Mouse (Mus musculus) ovary, postnatal 10 days (tissue): Measurements from ENCODE around the gene Mtmr10.

Experiments
- DNase-seq: peaks from one replicate; pipeline ENCODE4 v3.0.0; 2022; ENCODE audit warnings: low spot score

The Mtmr10 gene

DNA sequence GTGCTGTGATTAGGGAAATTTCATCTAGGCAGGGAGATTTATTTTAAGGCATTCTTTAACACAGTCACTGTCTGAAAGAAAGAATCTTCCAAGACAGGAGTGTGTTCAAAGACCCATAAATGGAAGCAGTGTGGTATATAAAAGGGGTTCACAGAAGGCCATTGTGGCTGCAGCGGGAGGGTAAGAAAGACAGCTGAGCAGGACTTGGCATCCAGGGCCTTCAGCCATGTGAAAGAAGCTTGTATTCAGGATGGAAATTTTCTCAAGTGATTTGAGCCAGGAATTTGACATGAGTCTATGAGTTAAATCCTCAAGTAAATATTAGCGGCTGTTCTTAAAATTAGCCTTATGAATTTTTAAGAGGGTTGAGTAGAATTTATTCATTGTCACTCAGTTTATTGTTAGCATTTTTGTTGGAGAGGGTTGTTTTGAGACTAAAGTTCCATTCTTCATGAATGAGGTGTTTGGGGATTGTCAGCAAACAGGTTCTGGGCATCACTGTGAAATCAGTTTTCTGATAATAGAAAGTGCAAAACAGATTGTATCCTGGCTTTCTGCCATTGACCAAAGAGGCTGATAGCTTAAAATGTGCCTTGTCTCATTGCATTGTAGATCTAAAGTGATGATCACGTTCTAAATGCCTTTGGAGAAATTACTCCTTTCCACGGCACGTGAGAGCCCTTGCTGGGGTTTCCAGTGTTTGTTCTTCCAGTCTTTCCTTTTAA is 9.0 kb downstream of the Mtmr10 start:
- DNase-seq, result no peak

DNA sequence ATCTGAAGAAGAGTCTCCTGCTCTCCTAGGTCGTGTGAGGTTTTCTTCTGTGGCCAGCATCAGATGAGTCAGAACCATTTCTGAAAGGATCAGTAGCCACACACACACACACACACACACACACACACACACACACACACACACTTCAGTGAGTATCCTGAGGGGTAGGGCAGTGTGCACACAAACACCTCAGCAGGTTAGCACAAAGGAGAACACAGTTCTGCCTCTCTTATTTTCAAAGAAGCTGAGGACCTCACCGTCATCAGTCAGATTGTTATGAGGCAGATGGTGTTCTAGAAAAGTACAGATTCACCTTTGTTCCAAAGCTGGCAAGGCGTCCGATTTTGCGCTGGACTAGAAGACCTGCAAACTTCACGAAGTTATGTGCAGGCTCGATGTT is 22.8 kb downstream of the Mtmr10 start:
- no peak for DNase-seq

DNA sequence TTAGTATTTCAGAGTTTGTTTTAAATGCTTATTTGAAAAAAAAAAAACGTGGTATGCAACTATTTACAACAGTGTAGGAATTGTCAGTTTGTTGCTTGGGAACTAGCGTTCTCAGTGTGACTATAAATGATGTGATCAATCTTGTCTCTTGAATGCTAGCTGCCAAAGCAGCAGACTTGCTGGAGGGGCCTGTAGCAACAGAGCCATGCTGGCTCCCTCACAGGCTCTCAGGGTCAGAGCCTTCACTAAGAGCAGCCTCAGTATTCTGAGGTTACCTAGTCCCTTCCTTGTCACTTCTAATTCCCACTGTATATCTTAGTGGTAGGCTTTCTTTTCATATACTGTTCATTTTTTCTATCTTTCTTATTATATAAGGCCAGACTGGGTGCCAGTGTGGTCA is 23.3 kb downstream of the Mtmr10 start:
- no peak for DNase-seq

DNA sequence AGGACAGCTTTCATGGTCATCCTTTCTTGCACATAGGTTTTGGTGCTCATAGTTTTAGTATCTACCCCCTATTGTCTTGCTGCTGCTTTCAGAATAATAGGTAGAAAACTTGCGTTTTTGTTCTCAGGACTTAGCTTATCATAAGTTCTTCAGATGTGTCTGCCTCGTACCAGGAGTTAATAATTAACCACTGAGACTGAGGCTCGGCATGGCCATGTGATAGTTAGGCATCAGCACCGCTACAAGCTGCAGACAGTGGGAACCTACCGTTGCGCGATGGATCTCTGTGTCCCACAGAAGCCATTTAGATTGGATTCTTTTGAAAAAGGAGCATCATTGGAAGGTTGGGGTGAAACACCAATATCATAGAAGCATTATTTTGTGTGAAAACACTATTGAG is 25.4 kb downstream of the Mtmr10 start:
- DNase-seq, result no peak

DNA sequence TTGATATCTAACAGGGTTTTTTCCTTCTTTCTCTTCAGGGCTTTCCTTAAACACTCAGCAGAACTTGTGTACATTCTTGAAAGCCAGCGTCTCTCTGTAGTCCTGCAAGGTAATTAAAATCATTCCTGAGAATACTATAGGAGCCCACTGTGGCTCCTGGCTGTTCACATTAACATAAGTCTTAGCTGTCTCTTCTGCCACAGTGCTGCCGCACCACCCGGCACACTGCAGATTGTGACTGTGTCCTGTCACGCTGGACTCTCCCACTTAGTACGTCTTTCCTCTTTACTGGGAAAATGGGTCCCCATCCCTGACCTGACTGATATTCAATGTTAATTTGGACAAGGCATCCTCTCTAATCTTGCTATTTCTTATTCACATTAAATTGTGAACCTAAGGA is 33.7 kb downstream of the Mtmr10 start:
- no peak for DNase-seq

DNA sequence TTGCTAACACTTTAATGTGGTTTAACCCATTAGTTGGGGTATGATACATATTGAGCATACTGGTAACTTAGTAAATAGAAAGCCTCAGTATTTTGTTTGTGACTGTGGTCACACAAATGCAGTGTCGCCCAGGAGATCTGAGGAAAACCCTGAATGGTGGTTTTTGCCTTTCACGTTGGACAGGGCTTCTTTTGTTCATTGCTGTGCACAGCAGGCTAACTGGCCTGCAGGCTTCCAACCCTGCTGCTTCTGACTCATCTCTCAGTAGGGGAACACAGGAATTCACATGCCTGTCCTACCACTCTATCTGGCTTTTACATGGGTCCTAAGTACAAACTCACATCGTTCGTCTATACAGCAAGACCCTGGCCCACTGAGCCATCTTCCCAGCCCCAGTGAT is 34.2 kb downstream of the Mtmr10 start:
- DNase-seq, result no peak

DNA sequence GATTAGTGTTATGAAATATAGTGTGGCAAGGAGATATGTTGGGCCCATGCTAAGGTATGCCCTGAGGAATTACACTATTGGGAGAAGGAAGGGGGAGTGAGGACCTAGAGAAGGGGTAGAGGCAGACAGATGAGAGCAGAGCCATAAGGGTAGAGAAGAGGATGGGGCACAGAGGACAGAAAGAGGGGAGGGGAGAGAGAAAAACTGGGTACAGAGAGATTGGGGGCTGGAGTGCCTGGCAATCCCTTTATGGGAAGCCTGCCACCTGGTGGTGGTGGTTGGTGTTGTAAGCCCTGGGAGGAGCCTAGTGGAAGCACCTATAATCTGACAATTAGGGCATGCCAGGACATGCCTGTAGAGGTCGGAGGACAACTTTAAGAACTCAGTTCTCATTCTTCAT is 39.4 kb downstream of the Mtmr10 start:
- DNase-seq, result peak; percentile 60

DNA sequence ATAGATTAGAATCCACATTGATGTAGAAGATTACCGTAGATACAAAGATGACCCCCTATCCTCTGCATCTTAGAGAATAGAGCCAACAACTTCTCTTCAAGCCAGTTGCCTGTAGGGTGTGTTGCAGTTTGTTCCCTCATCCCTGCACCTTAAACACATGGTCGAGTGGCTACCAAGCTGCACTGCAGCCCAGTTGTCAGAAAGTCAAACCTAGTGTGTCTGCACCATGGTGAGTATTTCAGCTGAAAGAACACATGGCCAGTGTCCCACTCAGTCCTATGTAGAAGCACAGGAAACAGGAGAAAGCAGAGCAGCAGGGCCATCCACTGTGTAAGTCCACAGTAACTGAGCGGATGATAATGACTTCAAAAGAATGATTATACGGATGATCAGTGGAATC is 40.0 kb downstream of the Mtmr10 start:
- DNase-seq, result no peak

DNA sequence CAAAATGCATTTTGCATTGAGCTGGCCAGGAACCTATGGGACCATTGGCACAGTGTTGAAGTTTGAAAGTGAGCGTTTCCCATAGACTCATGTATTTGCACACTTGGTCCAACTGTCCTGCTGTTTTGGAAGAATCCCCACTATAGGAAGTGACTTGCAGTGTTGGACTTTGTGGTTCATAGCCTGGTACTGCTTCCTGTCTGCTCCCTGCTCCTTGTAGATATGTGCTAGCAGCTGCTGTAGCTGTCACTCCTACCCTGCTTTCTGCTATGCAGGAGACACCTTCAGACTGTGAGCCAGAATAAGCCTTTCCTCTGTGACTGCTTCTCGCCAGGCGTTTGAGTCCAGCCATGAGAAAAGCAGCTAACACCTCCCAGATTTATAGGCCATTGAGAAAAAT is 43.9 kb downstream of the Mtmr10 start:
- DNase-seq, result no peak

DNA sequence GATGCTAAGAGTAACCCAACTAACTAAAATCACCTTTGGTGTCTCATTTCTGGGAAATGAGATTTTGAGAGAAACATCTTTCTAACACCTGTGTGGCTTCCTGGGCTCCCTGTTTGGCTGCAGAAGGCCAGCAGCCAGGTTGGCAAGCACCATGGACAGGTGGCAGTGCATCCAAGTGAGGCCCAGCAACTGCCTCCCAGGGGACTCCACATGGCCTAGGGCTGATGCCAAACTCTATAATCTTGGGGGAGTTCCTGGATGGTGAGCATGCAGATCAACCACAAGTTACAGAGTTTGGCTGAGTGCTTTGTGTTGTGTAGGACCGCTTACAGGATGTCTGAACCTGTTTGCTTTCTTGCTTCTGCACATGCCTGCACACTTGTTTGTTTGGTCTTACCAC is 45.2 kb downstream of the Mtmr10 start:
- no peak for DNase-seq

DNA sequence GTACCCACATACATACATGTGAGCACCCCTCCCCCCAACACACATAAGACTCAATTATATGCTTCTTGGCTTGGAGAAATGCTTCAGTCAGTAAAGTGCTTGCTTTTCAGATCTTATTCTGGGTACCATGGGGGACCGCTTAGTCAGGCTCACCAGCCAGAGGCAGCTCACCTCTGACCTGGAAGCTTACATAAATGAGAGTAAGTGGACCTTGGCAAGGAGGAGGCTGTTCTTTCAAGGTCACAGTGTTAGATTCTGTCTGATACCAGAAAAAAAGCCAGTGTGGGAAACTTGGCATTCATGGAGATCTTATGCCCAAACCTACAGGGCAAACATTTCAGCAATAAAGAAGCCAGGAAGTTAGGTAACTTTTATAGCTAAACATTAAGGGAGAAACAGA is 60.4 kb downstream of the Mtmr10 start:
- DNase-seq, result no peak

DNA sequence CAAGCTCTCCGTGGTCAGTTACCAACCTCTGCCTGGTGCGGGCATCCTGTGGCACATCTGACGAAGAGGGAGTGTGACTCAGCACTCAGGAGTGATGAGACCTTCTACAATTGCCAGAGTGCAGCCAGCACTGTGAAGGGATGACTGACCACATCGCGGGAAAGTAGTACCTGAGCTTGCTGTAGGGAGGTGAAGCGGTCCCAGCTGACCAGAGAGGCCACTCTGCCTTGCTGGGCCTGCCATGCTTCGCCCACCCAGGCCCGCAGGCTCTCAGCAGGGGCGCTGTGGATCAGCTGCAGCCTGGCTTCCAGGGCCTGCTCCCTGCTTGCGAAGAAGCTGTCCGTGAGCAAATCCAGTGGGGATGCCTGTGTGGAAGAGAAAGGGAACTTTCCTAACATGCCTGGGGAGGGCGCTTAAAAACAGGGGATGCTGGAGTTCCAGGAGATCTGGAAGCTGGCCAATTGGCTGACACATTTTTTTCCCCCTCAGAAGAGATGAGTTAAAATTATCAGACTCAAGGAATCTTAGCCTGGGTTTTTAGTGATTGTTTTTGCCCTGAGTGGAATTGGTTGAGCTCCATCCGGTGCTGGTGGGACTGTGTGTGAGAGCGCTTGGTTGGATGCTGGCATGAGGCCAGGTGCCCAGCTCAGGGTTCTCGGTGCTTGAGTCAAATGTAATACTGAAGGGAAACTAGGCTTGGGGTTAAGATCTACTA is 61.9 kb downstream of the Mtmr10 start:
- no peak for DNase-seq

DNA sequence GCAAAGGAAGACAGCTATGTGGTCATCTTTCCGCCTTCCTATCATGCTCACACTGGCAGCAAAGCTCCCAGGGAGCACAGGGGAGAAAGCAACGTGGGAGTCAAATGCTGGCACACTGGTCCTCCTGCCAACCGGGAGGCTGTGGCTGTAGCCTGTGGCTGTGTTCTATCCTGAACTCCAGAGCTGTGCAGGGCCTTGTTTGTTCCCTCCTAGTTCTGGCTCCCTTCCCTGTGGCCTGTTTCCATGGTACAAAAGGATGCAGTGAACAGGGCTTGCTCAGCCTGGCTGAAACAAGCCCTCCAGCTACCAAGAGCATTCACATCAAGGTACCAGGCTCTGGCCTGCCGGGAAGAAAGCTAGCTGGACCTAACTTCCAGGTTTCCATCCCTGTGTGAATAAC is 63.6 kb downstream of the Mtmr10 start:
- DNase-seq, result no peak

DNA sequence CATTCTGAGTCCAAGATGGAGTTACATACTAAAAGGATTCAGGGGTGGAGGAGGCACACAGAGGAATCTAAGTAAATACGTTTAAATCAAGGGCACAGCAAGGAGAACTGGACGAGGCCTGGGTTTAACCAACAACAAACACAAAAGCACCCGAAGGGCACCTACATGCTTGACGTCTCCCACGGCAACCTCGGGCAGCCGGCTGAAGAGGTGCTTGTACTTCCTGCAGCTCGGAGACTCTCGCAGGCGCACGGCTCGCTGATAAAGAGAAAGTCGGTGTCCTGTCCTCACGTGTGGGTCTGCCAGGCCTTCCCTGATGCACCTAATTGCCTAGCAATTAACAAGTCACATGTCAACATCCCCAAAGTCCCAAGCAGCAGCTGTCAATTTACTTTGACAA is 66.8 kb downstream of the Mtmr10 start:
- no peak for DNase-seq

DNA sequence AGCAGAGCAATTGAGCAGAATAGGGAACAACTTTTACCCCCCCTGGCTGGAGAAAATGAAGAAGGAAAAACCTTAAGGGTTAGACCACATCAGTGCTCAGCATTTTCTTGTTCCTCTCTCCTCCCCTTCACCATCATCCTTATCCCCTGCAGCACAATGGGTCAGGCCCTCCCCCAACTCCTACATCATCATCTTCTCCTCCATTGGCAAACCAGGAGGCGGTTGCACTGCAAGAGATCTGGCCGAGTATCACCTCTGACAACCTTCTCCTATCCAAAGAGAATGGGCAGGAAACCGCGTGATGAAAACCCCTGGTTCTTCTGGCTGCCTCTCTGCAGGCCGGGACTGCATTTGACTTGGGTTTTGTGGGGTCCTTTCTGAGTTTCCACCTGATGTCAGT is 69.2 kb downstream of the Mtmr10 start:
- DNase-seq, result no peak

DNA sequence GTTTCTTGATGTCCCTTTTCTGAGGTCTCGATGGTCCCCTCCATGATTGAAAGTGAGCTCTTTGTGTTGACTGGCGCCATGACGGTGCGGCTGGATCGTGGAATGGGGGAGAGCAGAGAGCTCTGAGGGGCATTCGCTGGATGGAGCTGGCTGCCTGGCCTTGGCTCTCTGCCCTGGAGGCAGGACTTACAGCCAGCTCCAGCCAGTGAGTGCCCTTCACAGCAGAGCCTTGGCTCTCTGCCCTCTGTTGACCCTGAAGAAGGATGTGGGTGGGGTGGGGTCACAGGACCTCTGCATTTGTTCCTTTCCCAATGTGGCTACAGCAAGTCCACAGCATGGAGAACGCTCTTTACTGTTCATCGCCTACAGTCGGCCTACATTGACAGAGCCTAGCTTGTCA is 70.0 kb downstream of the Mtmr10 start:
- DNase-seq, result no peak

DNA sequence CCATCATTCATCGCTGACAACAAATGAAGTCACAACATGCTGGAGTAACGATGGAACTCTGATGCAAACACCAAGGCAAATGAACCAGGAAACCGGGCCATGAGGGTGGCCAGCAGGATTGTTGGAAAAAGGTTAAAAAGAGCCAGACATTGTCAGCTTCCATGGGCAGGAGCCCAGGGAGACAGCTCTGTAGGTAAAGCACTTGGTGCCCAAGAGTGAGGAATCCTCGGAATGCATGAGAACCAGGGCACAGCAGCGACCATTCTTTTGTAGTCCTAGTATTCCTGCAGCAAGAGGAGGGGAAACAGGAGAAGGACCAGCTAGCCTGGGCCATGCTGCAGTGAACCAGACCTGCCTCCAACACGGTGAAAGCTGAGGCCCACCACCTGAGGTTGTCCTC is 71.2 kb downstream of the Mtmr10 start:
- DNase-seq, result no peak

DNA sequence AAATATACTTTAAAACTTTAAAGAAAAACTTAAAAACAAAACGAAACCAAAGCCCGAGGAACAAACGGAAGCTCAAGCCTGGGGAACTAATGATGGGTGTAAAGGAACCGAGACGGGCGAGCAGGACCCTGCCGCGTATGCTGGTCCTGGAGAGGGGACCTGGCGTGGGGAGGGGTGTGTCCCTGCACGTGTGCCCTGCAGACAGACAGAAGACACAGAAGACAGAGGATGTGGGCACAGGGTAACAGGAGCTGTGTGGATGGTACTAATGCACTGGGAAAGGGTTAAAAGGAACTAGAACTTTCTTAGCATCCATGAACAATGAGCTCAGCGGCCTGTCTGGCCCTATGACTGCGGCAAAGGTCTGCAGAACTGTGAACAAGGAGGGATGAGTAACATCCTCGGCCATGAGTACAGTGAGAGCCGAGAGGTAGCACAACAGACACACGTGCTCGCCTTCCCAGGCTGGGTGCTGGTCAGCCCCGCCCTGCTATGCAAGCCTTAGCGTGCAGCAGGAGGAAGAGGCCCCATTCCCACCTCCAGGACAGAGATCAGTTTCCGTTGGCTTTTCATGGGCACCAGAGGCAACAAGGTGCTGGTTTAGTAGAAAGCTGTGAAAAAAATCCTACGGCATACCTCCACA is 72.6 kb downstream of the Mtmr10 start:
- DNase-seq, result no peak

DNA sequence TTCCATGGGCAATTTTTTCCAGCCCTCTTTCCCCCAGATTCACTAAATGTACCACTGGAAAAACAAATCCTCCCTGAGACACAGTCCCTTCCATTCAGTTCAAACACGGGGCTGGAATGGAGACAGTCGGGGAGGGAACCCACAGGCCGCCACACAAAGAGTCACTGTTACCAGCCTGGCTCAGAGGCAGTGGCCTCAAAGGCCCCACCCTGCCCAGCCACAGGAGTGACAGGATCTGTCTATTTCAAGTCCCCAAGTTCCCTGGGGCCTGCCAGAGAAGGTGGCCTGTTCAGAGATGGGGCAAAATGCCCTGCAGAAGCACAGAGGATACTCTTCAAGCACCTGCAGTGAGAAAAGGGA is 73.1 kb downstream of the Mtmr10 start:
- no peak for DNase-seq

DNA sequence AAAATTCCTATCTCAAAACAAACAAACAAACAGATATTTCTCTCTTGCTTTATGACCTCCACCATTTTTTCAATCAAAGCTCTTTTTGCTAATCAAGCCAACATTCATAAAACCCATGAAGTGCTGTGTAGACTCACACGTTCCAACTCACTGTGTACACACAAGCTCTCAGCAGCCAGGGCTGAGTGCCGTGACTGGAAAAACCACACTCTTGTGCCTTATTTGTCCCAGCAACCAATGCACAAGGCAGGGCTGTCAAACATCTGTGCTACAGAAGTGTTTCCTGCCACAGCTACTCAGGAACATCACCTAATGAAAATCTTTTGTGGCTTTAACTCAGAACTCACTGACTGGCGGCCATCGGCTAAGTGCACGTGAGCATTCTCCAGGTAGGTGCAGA is 78.4 kb downstream of the Mtmr10 start:
- no peak for DNase-seq

DNA sequence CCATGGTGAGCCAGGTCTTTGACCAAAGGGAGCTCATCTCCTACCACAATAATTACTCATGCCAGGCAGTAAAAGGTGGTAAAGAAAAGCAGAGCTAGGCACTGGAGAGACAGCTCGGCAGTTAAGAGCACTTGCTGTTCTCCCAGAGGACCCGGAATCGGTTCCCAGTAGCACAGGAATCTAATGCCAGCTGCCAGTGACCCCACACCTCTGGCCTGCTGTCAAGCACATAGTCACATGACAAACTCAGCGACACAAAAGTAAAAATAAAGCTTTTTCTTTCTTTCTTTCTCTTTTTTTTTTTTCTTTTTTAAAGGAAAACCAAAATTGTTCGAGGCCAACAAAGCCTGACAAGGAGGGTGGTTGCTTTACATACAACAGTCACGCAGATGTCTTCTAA is 82.4 kb downstream of the Mtmr10 start:
- DNase-seq, result no peak

DNA sequence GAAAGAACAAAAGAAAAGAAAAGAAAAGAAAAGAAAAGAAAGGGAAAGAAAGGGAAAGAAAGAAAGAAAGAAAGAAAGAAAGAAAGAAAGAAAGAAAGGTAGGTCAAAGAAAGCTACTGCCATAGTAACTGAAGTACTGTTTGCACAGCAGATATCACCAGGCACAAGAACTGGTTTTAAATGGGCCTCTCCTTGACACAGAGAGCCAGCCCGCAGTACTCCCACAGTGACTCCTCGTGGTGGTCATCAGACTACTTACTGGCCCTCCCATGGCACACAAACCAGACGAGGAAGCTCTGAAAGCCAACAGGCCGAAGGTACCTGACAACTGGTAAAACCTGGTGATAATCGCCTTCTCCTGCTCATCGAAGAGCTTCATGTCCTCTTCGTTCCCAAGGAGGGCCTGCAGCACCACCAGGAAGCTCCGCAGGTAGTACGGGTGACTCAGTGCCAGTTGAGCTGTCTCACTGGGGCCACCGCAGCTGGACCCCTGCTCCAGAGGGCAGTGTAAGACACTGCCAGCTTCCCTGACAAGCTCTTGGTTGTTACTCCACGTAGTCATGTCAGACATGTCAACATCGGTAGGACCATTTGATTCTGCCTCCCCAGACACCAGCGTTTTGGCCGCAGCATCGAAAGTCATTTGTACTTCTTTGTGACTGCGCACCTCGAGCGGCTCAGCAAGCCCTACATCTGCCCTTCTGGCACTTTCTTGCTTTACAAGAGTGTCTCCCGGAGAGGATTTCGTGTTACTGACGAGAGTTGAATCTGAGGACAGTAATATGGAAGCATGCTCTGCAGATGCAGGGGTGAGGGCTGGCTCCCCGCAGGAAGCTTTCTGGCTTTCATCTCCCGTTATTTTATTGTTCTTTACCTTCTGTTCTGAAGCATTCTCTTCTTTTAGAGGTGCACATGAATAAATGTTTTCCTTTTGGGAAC is 84.8 kb downstream of the Mtmr10 start:
- DNase-seq, result no peak
